Mouse (Mus musculus) forebrain, embryonic 16.5 days (tissue): ENCODE data around the gene Sp2. TPM values are rescaled to one million over a fixed set of nuclear protein-coding genes. Genes with fewer than 3 reads are reported as not detected.

Source experiments
- ATAC-seq: fragments of 200-750 bp; cut with Nextera tagmentation; 2 replicates; pipeline ENCODE4 v1.8.0; 2017; ENCODE audit warnings: mild to moderate bottlenecking, moderate library complexity
- H3K27ac ChIP-seq: fragments of 300-500 bp; sonication (generic); 2 replicates; pipeline ENCODE4 v1.5.1; 2014; ENCODE audit warnings: low read length, control low read depth
- H3K27me3 ChIP-seq: fragments of 300-500 bp; sonication (generic); replicated peaks from 2 replicates; pipeline ENCODE4 v1.6.1; 2014; ENCODE audit warnings: low read length; ENCODE audit not compliant: control insufficient read depth, insufficient read depth
- H3K36me3 ChIP-seq: fragments of 300-500 bp; sonication (generic); 2 replicates; pipeline ENCODE4 v1.6.1; 2014; ENCODE audit not compliant: control insufficient read depth, insufficient read depth
- H3K4me1 ChIP-seq: fragments of 300-500 bp; sonication (generic); replicated peaks from 2 replicates; pipeline ENCODE4 v1.6.1; 2014; ENCODE audit warnings: low read length; ENCODE audit not compliant: control insufficient read depth, insufficient read depth
- H3K4me2 ChIP-seq: fragments of 300-500 bp; sonication (generic); 2 replicates; pipeline ENCODE4 v1.6.1; 2014; ENCODE audit warnings: mild to moderate bottlenecking, low read length, control low read depth
- H3K4me3 ChIP-seq: fragments of 300-500 bp; sonication (generic); replicated peaks from 2 replicates; pipeline ENCODE4 v1.5.1; 2014; ENCODE audit warnings: mild to moderate bottlenecking, low read length, control low read depth
- H3K9ac ChIP-seq: fragments of 300-500 bp; sonication (generic); replicated peaks from 2 replicates; pipeline ENCODE4 v1.6.1; 2014; ENCODE audit warnings: low read depth, low read length, control low read depth
- H3K9me3 ChIP-seq: fragments of 300-500 bp; sonication (generic); 2 replicates; pipeline ENCODE4 v1.6.1; 2016; ENCODE audit warnings: low read length; ENCODE audit not compliant: control insufficient read depth
- WGBS: fragments of 180-500 bp; shearing (Covaris S2); extraction: QIAGEN DNeasy Blood & Tissue Kit; methylation state at CpG from one replicate; pipeline ENCODE4 v1.1.7; 2014; 5-methylcytosine and 5-hydroxymethylcytosine counted together
- polyA plus RNA-seq: library from polyadenylated mRNA; unstranded; fragments of >200 nt; fragmentation: Nextera tagmentation; extraction: Ambion mirVana; gene quantifications from 2 replicates; pipeline ENCODE4 v1.2.1, GENCODE M21; 2015

The Sp2 gene
- polyA plus RNA-seq: 16.2 and 16.3 TPM in 2 replicates

- no peak within 1 kb of the TSS for H3K4me3 ChIP-seq
- ATAC-seq: no peak
- H3K4me1 ChIP-seq: peaks cover 14% of the 10 kb centered on the region
- no peaks in the 10 kb centered on the region for H3K36me3 ChIP-seq
- peak within 1 kb of the TSS; percentile 34; the same call in 1 of the 2 replicates for H3K4me2 ChIP-seq
- H3K27ac ChIP-seq: no peak within 1 kb of the TSS
- no peak within 1 kb of the TSS for H3K9ac ChIP-seq
- no peaks in the 10 kb centered on the region for H3K9me3 ChIP-seq
- 74% methylated on average over 7 of the region's 7 CpGs for WGBS
- H3K27me3 ChIP-seq: peaks cover 9% of the 10 kb centered on the region
Observed at GRCm38 (mm10) chr11:96982859-96983258, at the start of gene Sp2. Gene Sp2 (minus strand): TSS chr11:96982959.

- Histone ChIP-seq H3K36me3 (no peaks in the 10 kb centered on the region), H3K4me1 (peaks cover 9% of the 10 kb centered on the region), H3K4me2 (no peak overlapping the region), H3K9ac (no peak overlapping the region), H3K9me3 (no peaks in the 10 kb centered on the region), H3K27ac (no peak overlapping the region), H3K4me3 (no peak overlapping the region), H3K27me3 (no peaks in the 10 kb centered on the region)
- no peak for ATAC-seq
- WGBS: 93% methylated on average over 4 of the region's 4 CpGs
Observed at GRCm38 (mm10) chr11:97032499-97032898, 49.7 kb upstream of the Sp2 start.

- no peaks in the 10 kb centered on the region for H3K9me3 ChIP-seq
- no peak overlapping the region for H3K4me3 ChIP-seq
- H3K36me3 ChIP-seq: no peaks in the 10 kb centered on the region
- ATAC-seq: no peak
- peaks cover 9% of the 10 kb centered on the region for H3K4me1 ChIP-seq
- H3K4me2 ChIP-seq: no peak overlapping the region
- H3K27ac ChIP-seq: no peak overlapping the region
- 83% methylated on average over 12 of the region's 12 CpGs for WGBS
- no peak overlapping the region for H3K9ac ChIP-seq
- no peaks in the 10 kb centered on the region for H3K27me3 ChIP-seq
Observed at GRCm38 (mm10) chr11:97031977-97032376, 49.2 kb upstream of the Sp2 start.

DNA sequence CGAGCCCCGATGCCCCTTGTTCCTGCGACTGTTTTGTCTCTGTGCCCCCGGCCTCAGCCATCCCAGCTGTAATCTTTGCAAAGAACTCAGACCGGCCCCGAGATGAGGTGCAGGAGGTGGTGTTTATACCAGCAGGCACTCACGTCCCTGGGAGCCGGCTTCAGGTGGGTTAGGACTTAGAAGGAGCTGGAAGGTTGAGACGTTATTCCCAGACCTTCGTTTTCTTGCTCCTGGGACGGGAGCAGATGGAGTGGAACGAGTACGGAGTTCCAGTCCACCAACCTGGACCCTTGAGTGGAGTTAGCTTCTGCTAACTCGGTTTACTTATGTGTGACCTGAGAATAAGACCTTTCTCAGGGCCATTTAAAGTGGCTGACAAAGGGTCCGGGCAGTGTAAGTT is 47.7 kb upstream of the Sp2 start:
- peaks cover 12% of the 10 kb centered on the region for H3K4me1 ChIP-seq
- H3K4me3 ChIP-seq: peak overlapping the region; percentile 70
- 17% methylated on average over 15 of the region's 15 CpGs for WGBS
- ATAC-seq: no peak
- H3K27ac ChIP-seq: no peak overlapping the region
- peak overlapping the region; percentile 74 for H3K9ac ChIP-seq
- H3K9me3 ChIP-seq: no peaks in the 10 kb centered on the region
- no peaks in the 10 kb centered on the region for H3K36me3 ChIP-seq
- peak overlapping the region; percentile 65 for H3K4me2 ChIP-seq
- H3K27me3 ChIP-seq: no peaks in the 10 kb centered on the region

GRCm38 (mm10) chr11:97029686-97030417 is 47.1 kb upstream of the Sp2 start, which contains the start of gene Scrn2:
Gene Scrn2 (plus strand): TSS chr11:97029938.
- Histone ChIP-seq H3K4me1 (peaks cover 12% of the 10 kb centered on the region), H3K27ac (0 out of 2 replicates have a peak within 1 kb of the TSS, but pooled peaks have one; percentile 60), H3K9me3 (no peaks in the 10 kb centered on the region), H3K4me3 (peak within 1 kb of the TSS; percentile 70), H3K9ac (peak within 1 kb of the TSS; percentile 74), H3K4me2 (peak within 1 kb of the TSS; percentile 65), H3K27me3 (peaks cover 4% of the 10 kb centered on the region), H3K36me3 (no peaks in the 10 kb centered on the region)
- ATAC-seq: peak; percentile 89
- under 1% methylated on average over 25 of the region's 25 CpGs for WGBS

DNA sequence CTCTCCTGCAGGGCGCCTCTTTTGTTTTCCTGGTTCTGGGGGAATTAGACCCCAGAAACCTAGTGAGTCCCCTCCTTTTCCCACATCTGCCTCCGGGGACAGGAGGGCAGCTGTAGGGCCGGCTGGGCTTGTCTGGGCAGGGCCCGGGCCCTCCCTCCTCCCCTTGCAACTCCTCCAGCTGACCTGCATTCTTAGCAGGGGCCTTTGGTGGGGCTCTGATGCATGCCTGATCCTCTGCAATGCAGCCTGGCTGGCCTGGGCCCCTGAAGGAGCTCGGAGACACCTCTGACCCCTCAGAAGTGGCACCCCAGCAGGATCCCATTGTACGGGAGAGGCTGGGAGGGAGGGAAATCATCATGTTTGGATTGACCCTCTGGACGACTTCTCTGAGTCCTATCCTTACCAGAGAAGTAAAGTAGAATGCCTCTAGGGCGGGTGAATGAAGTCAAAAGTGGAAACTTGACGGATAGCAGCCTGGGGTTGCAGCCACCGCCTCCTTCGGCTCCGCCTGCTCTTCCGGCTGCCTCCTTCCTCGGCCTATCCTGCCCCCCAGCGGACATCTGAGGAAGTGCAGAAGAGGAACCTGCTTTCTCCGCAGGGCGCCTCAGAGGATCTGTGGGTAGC is 43.1 kb upstream of the Sp2 start:
- Histone ChIP-seq H3K27ac (no peak overlapping the region), H3K4me2 (peak overlapping the region; percentile 38), H3K9me3 (no peaks in the 10 kb centered on the region), H3K4me1 (peaks cover 23% of the 10 kb centered on the region), H3K36me3 (no peaks in the 10 kb centered on the region), H3K4me3 (peak overlapping the region; percentile 20), H3K9ac (peak overlapping the region; percentile 39), H3K27me3 (peaks cover 40% of the 10 kb centered on the region)
- peak; percentile 37; the same call in 1 of the 2 replicates for ATAC-seq
- WGBS: 3% methylated on average over 17 of the region's 17 CpGs

- H3K4me2 ChIP-seq: no peak overlapping the region
- no peaks in the 10 kb centered on the region for H3K9me3 ChIP-seq
- peaks cover 16% of the 10 kb centered on the region for H3K4me1 ChIP-seq
- H3K4me3 ChIP-seq: no peak overlapping the region
- no peak overlapping the region for H3K9ac ChIP-seq
- 25% methylated on average over 10 of the region's 10 CpGs for WGBS
- no peak overlapping the region for H3K27ac ChIP-seq
- ATAC-seq: no peak
- no peaks in the 10 kb centered on the region for H3K36me3 ChIP-seq
- H3K27me3 ChIP-seq: peaks cover 43% of the 10 kb centered on the region
Observed at GRCm38 (mm10) chr11:97024977-97025376, 42.2 kb upstream of the Sp2 start.

- WGBS: under 1% methylated on average over 50 of the region's 50 CpGs
Observed at GRCm38 (mm10) chr11:97021873-97022484, 39.2 kb upstream of the Sp2 start.

DNA sequence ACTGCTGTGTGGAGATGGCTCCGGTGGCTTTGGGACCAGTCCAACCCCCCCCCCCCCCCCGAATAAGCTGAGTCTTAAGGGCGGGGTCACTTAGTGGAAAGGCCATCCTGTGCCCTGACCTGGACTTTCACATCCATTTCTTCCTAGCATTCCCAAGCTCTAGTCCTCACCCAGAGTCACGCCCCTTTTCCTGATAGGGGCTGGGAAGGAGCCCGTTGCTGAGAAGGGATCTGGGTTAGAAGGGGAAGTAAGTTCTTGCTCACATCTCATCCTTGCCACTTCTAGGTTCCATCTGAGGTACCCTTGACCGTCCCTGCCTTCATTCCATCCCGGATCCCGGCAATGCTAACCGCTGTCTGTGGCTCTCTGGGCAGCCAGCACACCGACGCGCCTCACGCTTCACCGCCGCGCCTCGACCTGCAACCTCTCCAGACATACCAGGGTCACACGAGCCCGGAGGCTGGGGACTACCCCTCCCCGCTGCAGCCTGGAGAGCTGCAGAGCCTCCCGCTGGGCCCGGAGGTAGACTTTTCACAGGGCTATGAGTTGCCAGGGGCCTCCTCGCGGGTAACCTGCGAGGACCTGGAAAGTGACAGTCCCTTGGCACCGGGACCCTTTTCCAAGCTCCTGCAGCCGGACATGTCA is 38.5 kb upstream of the Sp2 start:
- H3K4me3 ChIP-seq: peak overlapping the region; percentile 55
- no peak for ATAC-seq
- WGBS: 2% methylated on average over 26 of the region's 27 CpGs
- H3K4me2 ChIP-seq: peak overlapping the region; percentile 74; the same call in 1 of the 2 replicates
- peaks cover 72% of the 10 kb centered on the region for H3K27me3 ChIP-seq
- no peak overlapping the region for H3K9ac ChIP-seq
- no peak overlapping the region for H3K27ac ChIP-seq
- H3K9me3 ChIP-seq: no peaks in the 10 kb centered on the region
- no peaks in the 10 kb centered on the region for H3K36me3 ChIP-seq
- H3K4me1 ChIP-seq: peaks cover 23% of the 10 kb centered on the region

More at GRCm38 (mm10) chr11:97021873-97022484, 39.2 kb upstream of the Sp2 start:
- Histone ChIP-seq H3K27ac (no peak overlapping the region), H3K4me3 (peak overlapping the region; percentile 55), H3K9me3 (no peaks in the 10 kb centered on the region), H3K9ac (peak overlapping the region; percentile 58), H3K4me2 (peak overlapping the region; percentile 74), H3K27me3 (peaks cover 67% of the 10 kb centered on the region), H3K36me3 (no peaks in the 10 kb centered on the region), H3K4me1 (peaks cover 23% of the 10 kb centered on the region)
- peak; percentile 69 for ATAC-seq
